Comparison of ENCODE assay signal across 9 mouse cellular contexts in the genomic region with DNA sequence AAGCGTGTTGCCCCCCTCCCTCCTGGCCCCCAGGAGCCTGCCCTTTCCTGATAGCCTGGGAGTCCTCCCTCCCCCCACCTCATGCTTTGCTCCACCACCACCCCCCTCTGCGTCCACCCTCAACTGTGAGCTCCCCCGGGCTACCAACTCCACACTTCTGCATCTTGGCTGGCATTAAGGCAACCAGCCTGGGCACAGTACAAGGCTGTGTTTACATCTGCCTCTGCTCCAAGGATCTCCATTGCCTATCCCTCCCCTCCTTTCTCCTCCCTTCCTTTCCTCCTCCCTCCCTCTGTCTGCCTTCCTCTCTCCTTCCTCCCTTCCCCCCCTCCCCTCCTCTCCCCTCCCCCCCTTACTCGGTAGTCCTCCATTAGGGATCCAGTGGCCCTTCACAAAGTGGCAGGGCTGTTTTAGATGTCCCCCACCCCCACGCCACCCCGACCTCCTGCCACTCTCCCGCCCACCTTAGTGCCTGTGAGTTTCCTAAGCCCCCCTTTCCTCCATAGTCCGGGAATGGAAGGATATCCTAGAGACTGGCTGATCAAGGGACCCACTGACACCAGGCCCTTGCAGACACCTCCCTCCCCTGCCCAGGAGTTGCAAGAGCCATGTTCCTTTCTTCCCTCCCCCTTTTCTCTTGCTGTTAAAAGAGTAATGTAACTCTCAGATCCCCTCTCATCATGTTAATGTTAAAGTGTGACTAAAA. TPM values are rescaled to one million over a fixed set of nuclear protein-coding genes. Genes with fewer than 3 reads are reported as not detected.
A peak's percentile ranks its signal among the peaks of the same experiment; 100 is the strongest.
DNase-seq lines count a peak whose midpoint lies in the region; ATAC-seq and TF ChIP-seq lines count a peak whose summit lies in the region.
"Had no signal": no experiment of that assay in that cellular context is flagged by ENCODE, and none has a peak within 500 bp of the region (broad histone marks: within the 10 kb centered on the region; RNA-seq: fewer than 3 reads in every experiment).

No protein-coding gene starts in this region.

- no peak overlapping the region for H3K4me3 ChIP-seq in lung, embryonic 15.5 days
- H3K4me3 ChIP-seq in hindbrain, postnatal 0 days (ENCODE audit: low read length), result no peak overlapping the region
- peak overlapping the region; percentile 12; the same call in 1 of the 2 replicates for H3K4me3 ChIP-seq in olfactory bulb, adult 2 months (ENCODE audit: insufficient read depth, low read depth, low read length)

- 24% methylated on average over 5 of the region's 8 CpGs for WGBS in lung, embryonic 15.5 days
- 26% methylated on average over 8 of the region's 8 CpGs for WGBS in hindbrain, postnatal 0 days
- WGBS in olfactory bulb, adult 2 months, result 30% methylated on average over 8 of the region's 8 CpGs

- no peaks in the 10 kb centered on the region for H3K27me3 ChIP-seq in lung, embryonic 15.5 days
- no peaks in the 10 kb centered on the region for H3K27me3 ChIP-seq in hindbrain, postnatal 0 days (ENCODE audit: insufficient read depth, low read length)

- no peak overlapping the region for H3K9ac ChIP-seq in lung, embryonic 15.5 days
- H3K9ac ChIP-seq in hindbrain, postnatal 0 days (replicated peaks; ENCODE audit: low read length), result no peak overlapping the region

- no peaks in the 10 kb centered on the region for H3K36me3 ChIP-seq in lung, embryonic 15.5 days
- H3K36me3 ChIP-seq in hindbrain, postnatal 0 days (ENCODE audit: insufficient read depth, low read length), result no peaks in the 10 kb centered on the region

- peak; percentile 27; the same call in 1 of the 2 replicates for TF ChIP-seq POLR2A in olfactory bulb, adult 2 months (IDR thresholded peaks at IDR 0.05; ENCODE audit: insufficient read depth, low read depth, low read length)

- no peak for DNase-seq in frontal cortex, postnatal 14 days (ENCODE audit: low spot score in 2 of 2)
- no peak for DNase-seq in lung, postnatal 25 days (ENCODE audit: low spot score)
- no peak for DNase-seq in hindbrain, postnatal 0 days (ENCODE audit: low spot score)
- no peak for DNase-seq in cerebellum, adult 8-10 months
- DNase-seq: lung, adult 2 months had no signal

- peaks cover 34% of the 10 kb centered on the region for H3K4me1 ChIP-seq in lung, embryonic 15.5 days
- H3K4me1 ChIP-seq in hindbrain, postnatal 0 days (ENCODE audit: insufficient read depth, low read length), result peaks cover 22% of the 10 kb centered on the region
- H3K4me1 ChIP-seq in olfactory bulb, adult 2 months (ENCODE audit: control insufficient read depth, insufficient read depth, low read length), result peaks cover 66% of the 10 kb centered on the region

- no peaks in the 10 kb centered on the region for H3K9me3 ChIP-seq in lung, embryonic 15.5 days
- no peaks in the 10 kb centered on the region for H3K9me3 ChIP-seq in hindbrain, postnatal 0 days (ENCODE audit: low read length)

- H3K4me2 ChIP-seq in lung, embryonic 15.5 days, result peak overlapping the region; percentile 33
- H3K4me2 ChIP-seq in hindbrain, postnatal 0 days (ENCODE audit: low read depth, low read length), result 0 out of 2 replicates have a peak overlapping the region, but pooled peaks have one; percentile 13

- TF ChIP-seq CTCF in hindbrain, postnatal 0 days (IDR thresholded peaks at IDR 0.05; ENCODE audit: low read depth), result no peak
- no peak for TF ChIP-seq CTCF in olfactory bulb, adult 2 months (IDR thresholded peaks at IDR 0.05; ENCODE audit: insufficient read depth, low read depth, low read length)

- ATAC-seq in frontal cortex, adult (ENCODE audit: low TSS enrichment), result peak; percentile 51
- peak; percentile 19; the same call in 1 of the 2 replicates for ATAC-seq in lung, embryonic 15.5 days (ENCODE audit: borderline replicate concordance, extremely low read depth, low FRiP score, low TSS enrichment)
- ATAC-seq in hindbrain, postnatal 0 days, result peak; percentile 24; the same call in 1 of the 2 replicates
- ATAC-seq in megakaryocyte-erythroid progenitor cell, adult 5-6 weeks (replicated peaks; ENCODE audit: low FRiP score, low TSS enrichment, poor library complexity, severe bottlenecking), result no peak

- H3K27ac ChIP-seq in lung, embryonic 15.5 days, result peak overlapping the region; percentile 58
- peak overlapping the region; percentile 73 for H3K27ac ChIP-seq in hindbrain, postnatal 0 days
- peak overlapping the region; percentile 99 for H3K27ac ChIP-seq in olfactory bulb, adult 2 months (ENCODE audit: insufficient read depth, low read depth, low read length)

RNA-seq across cellular contexts. Expression of a gene that starts 34.2 kb away (rescaled TPM):
- 1.8 and 2.0 TPM in 2 replicates for polyA plus RNA-seq in lung, embryonic 15.5 days (2015; fragmentation: Nextera tagmentation; extraction: Ambion mirVana)
- total RNA-seq in hindbrain, postnatal 0 days (2014; rRNA removed), result 60.4 and 67.5 TPM in 2 replicates
- polyA plus RNA-seq in hindbrain, postnatal 0 days (2015; fragmentation: Nextera tagmentation; extraction: Ambion mirVana), result 1.7 and 2.1 TPM in 2 replicates
- not detected in 2 replicates for polyA plus RNA-seq in olfactory bulb, adult 2 months (2012; ENCODE audit: insufficient read depth, insufficient read length, low replicate concordance, missing spikeins)
- 0.22 and 0.25 TPM in 2 replicates for total RNA-seq in megakaryocyte-erythroid progenitor cell, adult 5-6 weeks (2014; fragmentation: Nextera tagmentation)
- 0.09 and 0.53 TPM in 2 replicates for total RNA-seq in megakaryocyte-erythroid progenitor cell, adult 5-6 weeks (2017)
